Mouse (Mus musculus) brain, embryonic 14.5 days (tissue): ENCODE results near the gene 9030612E09Rik.

Source experiments
- CTCF ChIP-seq: fragments of 200-500 bp; IDR thresholded peaks from 2 replicates; pipeline ENCODE4 v1.5.1; 2012; ENCODE audit warnings: inconsistent platforms, mild to moderate bottlenecking, moderate library complexity, borderline replicate concordance; ENCODE audit not compliant: insufficient read depth, insufficient read length; ENCODE audit errors: extremely low read depth
- POLR2A ChIP-seq: fragments of 200-500 bp; IDR thresholded peaks from 2 replicates; pipeline ENCODE4 v1.6.1; 2012; ENCODE audit warnings: mild to moderate bottlenecking, inconsistent platforms, borderline replicate concordance; ENCODE audit not compliant: poor library complexity, insufficient read depth, insufficient read length, severe bottlenecking; ENCODE audit errors: extremely low read depth

GRCm38 (mm10) chr10:43217361-43217900 is 42.9 kb downstream of the 9030612E09Rik start:
- TF ChIP-seq CTCF, result no peak
- TF ChIP-seq POLR2A, result no peak
